Mouse (Mus musculus) testis, adult 2 months (tissue): ENCODE measurements around the gene Mapkapk2. TPM values are rescaled to one million over a fixed set of nuclear protein-coding genes. Genes with fewer than 3 reads are reported as not detected.

Experiments
- H3K27ac ChIP-seq: fragments of 200-500 bp; 2 replicates; pipeline ENCODE4 v1.5.1; 2012; ENCODE audit warnings: low read depth, low read length; ENCODE audit not compliant: control insufficient read depth, insufficient read depth
- H3K27me3 ChIP-seq: fragments of 200-500 bp; 2 replicates; pipeline ENCODE4 v1.6.1; 2012; ENCODE audit warnings: mild to moderate bottlenecking, low read length, moderate library complexity; ENCODE audit not compliant: control insufficient read depth, insufficient read depth
- H3K36me3 ChIP-seq: fragments of 200-500 bp; 2 replicates; pipeline ENCODE4 v1.6.1; 2012; ENCODE audit warnings: mild to moderate bottlenecking, low read length; ENCODE audit not compliant: control insufficient read depth, insufficient read depth
- H3K4me1 ChIP-seq: fragments of 200-500 bp; 2 replicates; pipeline ENCODE4 v1.6.1; 2012; ENCODE audit warnings: low read length; ENCODE audit not compliant: control insufficient read depth, insufficient read depth
- H3K4me3 ChIP-seq: fragments of 200-500 bp; 2 replicates; pipeline ENCODE4 v1.5.1; 2012; ENCODE audit warnings: low read depth, mild to moderate bottlenecking, low read length, moderate library complexity, mixed read lengths; ENCODE audit not compliant: control insufficient read depth
- CTCF ChIP-seq: fragments of 200-500 bp; IDR thresholded peaks from 2 replicates; pipeline ENCODE4 v1.5.1; 2012; ENCODE audit warnings: low read depth, mild to moderate bottlenecking, inconsistent platforms, low read length, moderate library complexity; ENCODE audit not compliant: control insufficient read depth, insufficient read depth, insufficient replicate concordance
- POLR2A ChIP-seq: fragments of 200-500 bp; IDR thresholded peaks from 2 replicates; pipeline ENCODE4 v1.6.1; 2012; ENCODE audit warnings: low read depth, mild to moderate bottlenecking, inconsistent platforms, low read length, moderate library complexity; ENCODE audit not compliant: control insufficient read depth
- polyA plus RNA-seq: library from polyadenylated mRNA; depleted of rRNA; stranded (reverse); fragments of >200 nt; gene quantifications from 2 replicates; pipeline ENCODE4 v1.2.3, GENCODE M21; 2012

The Mapkapk2 gene
- polyA plus RNA-seq, 1 experiment = 14.7 TPM

GRCm38 (mm10) chr1:131078761-131079330, 18.8 kb downstream of the Mapkapk2 start:
- Histone ChIP-seq H3K27ac (no peak overlapping the region), H3K4me1 (peaks cover 4% of the 10 kb centered on the region; the same call in 1 of the 2 replicates), H3K36me3 (no peaks in the 10 kb centered on the region), H3K27me3 (no peaks in the 10 kb centered on the region), H3K4me3 (no peak overlapping the region)
- TF ChIP-seq CTCF (no peak), POLR2A (no peak)

- peaks cover 2% of the 10 kb centered on the region; the same call in 1 of the 2 replicates for H3K4me1 ChIP-seq
- TF ChIP-seq POLR2A (no peak), CTCF (no peak)
- H3K36me3 ChIP-seq = no peaks in the 10 kb centered on the region
- no peak overlapping the region for H3K4me3 ChIP-seq
- no peaks in the 10 kb centered on the region for H3K27me3 ChIP-seq
- no peak overlapping the region for H3K27ac ChIP-seq
These were observed 22.4 kb downstream of the Mapkapk2 start for GRCm38 (mm10) chr1:131075098-131075791.

- Histone ChIP-seq H3K27me3 (no peaks in the 10 kb centered on the region), H3K36me3 (no peaks in the 10 kb centered on the region), H3K4me3 (no peak overlapping the region), H3K4me1 (peaks cover 2% of the 10 kb centered on the region; the same call in 1 of the 2 replicates), H3K27ac (no peak overlapping the region)
- no peak for TF ChIP-seq CTCF
- no peak for TF ChIP-seq POLR2A
These were observed 23.1 kb downstream of the Mapkapk2 start for GRCm38 (mm10) chr1:131074524-131074938.

GRCm38 (mm10) chr1:131072376-131072990, 25.1 kb downstream of the Mapkapk2 start:
- Histone ChIP-seq H3K36me3 (no peaks in the 10 kb centered on the region), H3K27me3 (no peaks in the 10 kb centered on the region), H3K27ac (no peak overlapping the region), H3K4me3 (no peak overlapping the region), H3K4me1 (peaks cover 2% of the 10 kb centered on the region; the same call in 1 of the 2 replicates)
- no peak for TF ChIP-seq POLR2A
- TF ChIP-seq CTCF = no peak

GRCm38 (mm10) chr1:131069010-131069409, 28.6 kb downstream of the Mapkapk2 start:
- Histone ChIP-seq H3K36me3 (no peaks in the 10 kb centered on the region), H3K4me3 (no peak overlapping the region), H3K27ac (no peak overlapping the region), H3K27me3 (no peaks in the 10 kb centered on the region), H3K4me1 (peaks cover under 1% of the 10 kb centered on the region; the same call in 1 of the 2 replicates)
- TF ChIP-seq CTCF (no peak), POLR2A (no peak)

- Histone ChIP-seq H3K36me3 (no peaks in the 10 kb centered on the region), H3K4me1 (no peaks in the 10 kb centered on the region; the same call in 1 of the 2 replicates), H3K27me3 (no peaks in the 10 kb centered on the region), H3K4me3 (no peak overlapping the region), H3K27ac (no peak overlapping the region)
- TF ChIP-seq CTCF = no peak
- TF ChIP-seq POLR2A = no peak
These were observed 29.5 kb downstream of the Mapkapk2 start for GRCm38 (mm10) chr1:131068011-131068727.

GRCm38 (mm10) chr1:131064202-131064601, 33.4 kb downstream of the Mapkapk2 start:
- Histone ChIP-seq H3K27ac (no peak overlapping the region), H3K36me3 (no peaks in the 10 kb centered on the region), H3K27me3 (no peaks in the 10 kb centered on the region), H3K4me1 (peaks cover 3% of the 10 kb centered on the region; the same call in 1 of the 2 replicates), H3K4me3 (no peak overlapping the region)
- TF ChIP-seq POLR2A (no peak), CTCF (no peak)
